ENCODE assay signal across 8 mouse cellular contexts in genomic region chr6:128089770-128090702, GRCm38 (mm10). TPM values are rescaled to one million over a fixed set of nuclear protein-coding genes. Genes with fewer than 3 reads are reported as not detected.
DNase-seq lines count a peak whose midpoint lies in the region; ATAC-seq and TF ChIP-seq lines count a peak whose summit lies in the region.

No protein-coding gene starts in this region.

- intact Hi-C loops in left cerebral cortex, adult 2 months (cut with DNase I): loop anchor here (2.0 to 5.0 kb wide), 3 partner anchors 25 to 318 kb away; partner anchors contain the start of gene Tspan9

- WGBS in embryonic facial prominence, embryonic 12.5 days: 60% methylated on average over 13 of the region's 13 CpGs
- WGBS in heart, embryonic 11.5 days (ENCODE audit: insufficient replicate concordance): 71% methylated on average over 13 of the region's 13 CpGs

- H3K4me2 ChIP-seq in embryonic facial prominence, embryonic 12.5 days (replicated peaks): no peak overlapping the region
- H3K4me2 ChIP-seq in heart, embryonic 11.5 days: no peak overlapping the region

- no peak overlapping the region for H3K27ac ChIP-seq in left cerebral cortex, adult 2 months
- peak overlapping the region; percentile 65; the same call in 1 of the 2 replicates for H3K27ac ChIP-seq in embryonic facial prominence, embryonic 12.5 days
- peak overlapping the region; percentile 64 for H3K27ac ChIP-seq in heart, embryonic 11.5 days (ENCODE audit: low read depth, low read length)

- H3K9me3 ChIP-seq in embryonic facial prominence, embryonic 12.5 days: no peaks in the 10 kb centered on the region
- H3K9me3 ChIP-seq in heart, embryonic 11.5 days (replicated peaks; ENCODE audit: control insufficient read depth, low read length): no peaks in the 10 kb centered on the region

- DNase-seq in left cerebral cortex, adult 2 months (ENCODE audit: extremely low spot score in 1 of 2, low spot score in 2 of 2): peak; percentile 45 to 51
- DNase-seq in left cerebral cortex, adult 8-10 months (ENCODE audit: low spot score in 2 of 2): no peak
- peak; percentile 52 to 59 for DNase-seq in layer of hippocampus, adult 8-10 months (ENCODE audit: low spot score in 2 of 2)
- DNase-seq in ovary, postnatal 14 days (ENCODE audit: low spot score): peak; percentile 58
- no peak for DNase-seq in embryo, embryonic 10 days (ENCODE audit: low spot score)

- no peak overlapping the region for H3K9ac ChIP-seq in embryonic facial prominence, embryonic 12.5 days
- H3K9ac ChIP-seq in heart, embryonic 11.5 days (ENCODE audit: low read depth, low read length): no peak overlapping the region

- peaks cover 57% of the 10 kb centered on the region for H3K4me1 ChIP-seq in embryonic facial prominence, embryonic 12.5 days
- H3K4me1 ChIP-seq in heart, embryonic 11.5 days (ENCODE audit: control insufficient read depth, insufficient read depth, low read length): peaks cover 66% of the 10 kb centered on the region

- TF ChIP-seq CTCF in left cerebral cortex, adult 2 months (IDR thresholded peaks at IDR 0.05): no peak

- H3K27me3 ChIP-seq in embryonic facial prominence, embryonic 12.5 days: no peaks in the 10 kb centered on the region
- no peaks in the 10 kb centered on the region for H3K27me3 ChIP-seq in heart, embryonic 11.5 days (ENCODE audit: control insufficient read depth, insufficient read depth, low read length)

- ATAC-seq in embryonic facial prominence, embryonic 12.5 days (ENCODE audit: insufficient number of reproducible peaks, insufficient read depth, low FRiP score, low TSS enrichment): no peak
- no peak for ATAC-seq in heart, embryonic 11.5 days (replicated peaks; ENCODE audit: insufficient number of reproducible peaks, low FRiP score, low TSS enrichment)
- ATAC-seq in activated CD4-positive, CD25-positive, alpha-beta regulatory T cell, adult 4 months: no peak

- H3K4me3 ChIP-seq in left cerebral cortex, adult 2 months: no peak overlapping the region
- no peak overlapping the region for H3K4me3 ChIP-seq in embryonic facial prominence, embryonic 12.5 days
- H3K4me3 ChIP-seq in heart, embryonic 11.5 days (ENCODE audit: low read depth, low read length): no peak overlapping the region

- no peaks in the 10 kb centered on the region for H3K36me3 ChIP-seq in embryonic facial prominence, embryonic 12.5 days
- no peaks in the 10 kb centered on the region for H3K36me3 ChIP-seq in heart, embryonic 11.5 days (ENCODE audit: control insufficient read depth, insufficient read depth, low read length)

RNA-seq across cellular contexts. Expression of gene Tspan9, which starts 53.4 kb away (rescaled TPM):
- total RNA-seq in left cerebral cortex, adult 2 months (2021): 10 to 100 TPM; 53.0 to 57.6 TPM
- 10 to 100 TPM; 45.6 to 54.7 (median 49.0) TPM for total RNA-seq in left cerebral cortex, adult 8-10 months (2022)
- 108 and 110 TPM in 2 replicates for polyA plus RNA-seq in embryonic facial prominence, embryonic 12.5 days (2016; fragmentation: Nextera tagmentation; extraction: Ambion mirVana)
- polyA plus RNA-seq in heart, embryonic 11.5 days (2014; fragmentation: Nextera tagmentation; extraction: Ambion mirVana): 130 and 148 TPM in 2 replicates
- 10 to 100 TPM; 45.4 to 64.2 (median 56.0) TPM for total RNA-seq in layer of hippocampus, adult 8-10 months (2022)
- under 1 TPM; 0.08 to 0.23 TPM for polyA plus RNA-seq in activated CD4-positive, CD25-positive, alpha-beta regulatory T cell, adult 4 months (2017; shearing (Covaris generic))

Comparison
In these comparisons a context has a peak if more than half of its experiments do, and no peak if none do; other contexts are left out.
1. DNase-seq: peak in left cerebral cortex, adult 2 months (2 of 2), layer of hippocampus, adult 8-10 months (2 of 2) and ovary, postnatal 14 days (single experiment); none in left cerebral cortex, adult 8-10 months (0 of 2) and embryo, embryonic 10 days (single experiment).